Mouse (Mus musculus): ENCODE measurements around the gene Timm8a2. TPM values are rescaled to one million over a fixed set of nuclear protein-coding genes. Genes with fewer than 3 reads are reported as not detected.

Timm8a2 gene
- polyA plus RNA-seq, 1 experiment from 2014 or later: not detected

GRCm38 (mm10) chr14:122068801-122069695 lies 34.6 kb downstream of the Timm8a2 start:
- Histone ChIP-seq H3K9ac (ENCODE audit: low read length) (no peak overlapping the region), H3K27me3 (ENCODE audit: control insufficient read depth, insufficient read depth, low read length) (no peaks in the 10 kb centered on the region), H3K4me1 (replicated peaks; ENCODE audit: control insufficient read depth, insufficient read depth, low read length) (no peaks in the 10 kb centered on the region), H3K27ac (ENCODE audit: low read depth, low read length) (no peak overlapping the region), H3K4me2 (ENCODE audit: low read depth, low read length, severe bottlenecking) (no peak overlapping the region), H3K9me3 (ENCODE audit: control insufficient read depth, low read length) (no peaks in the 10 kb centered on the region), H3K4me3 (ENCODE audit: low read depth, low read length) (no peak overlapping the region), H3K36me3 (ENCODE audit: control insufficient read depth, insufficient read depth, low read length) (no peaks in the 10 kb centered on the region)
- DNase-seq (ENCODE audit: low spot score) (no peak), ATAC-seq (replicated peaks; ENCODE audit: low FRiP score) (no peak)
- WGBS: 64% methylated on average over 11 of the region's 11 CpGs

- Histone ChIP-seq H3K4me3 (ENCODE audit: low read depth, low read length) (no peak overlapping the region), H3K4me2 (ENCODE audit: low read depth, low read length, severe bottlenecking) (no peak overlapping the region), H3K27ac (ENCODE audit: low read depth, low read length) (no peak overlapping the region), H3K27me3 (ENCODE audit: control insufficient read depth, insufficient read depth, low read length) (no peaks in the 10 kb centered on the region), H3K36me3 (ENCODE audit: control insufficient read depth, insufficient read depth, low read length) (no peaks in the 10 kb centered on the region), H3K9me3 (ENCODE audit: control insufficient read depth, low read length) (no peaks in the 10 kb centered on the region), H3K4me1 (replicated peaks; ENCODE audit: control insufficient read depth, insufficient read depth, low read length) (no peaks in the 10 kb centered on the region), H3K9ac (ENCODE audit: low read length) (no peak overlapping the region)
- 85% methylated on average over 3 of the region's 3 CpGs for WGBS
- no peak for ATAC-seq (replicated peaks; ENCODE audit: low FRiP score)
- no peak for DNase-seq (ENCODE audit: low spot score)
Measured at GRCm38 (mm10) chr14:122069948-122070347, 35.5 kb downstream of the Timm8a2 start.

GRCm38 (mm10) chr14:122073422-122073821 lies 38.9 kb downstream of the Timm8a2 start:
- no peak for ATAC-seq (replicated peaks; ENCODE audit: low FRiP score)
- H3K9ac ChIP-seq (ENCODE audit: low read length): no peak overlapping the region
- no peaks in the 10 kb centered on the region for H3K36me3 ChIP-seq (ENCODE audit: control insufficient read depth, insufficient read depth, low read length)
- no peaks in the 10 kb centered on the region for H3K4me1 ChIP-seq (replicated peaks; ENCODE audit: control insufficient read depth, insufficient read depth, low read length)
- no peak overlapping the region for H3K4me2 ChIP-seq (ENCODE audit: low read depth, low read length, severe bottlenecking)
- no peak for DNase-seq (ENCODE audit: low spot score)
- no peaks in the 10 kb centered on the region for H3K27me3 ChIP-seq (ENCODE audit: control insufficient read depth, insufficient read depth, low read length)
- no peak overlapping the region for H3K4me3 ChIP-seq (ENCODE audit: low read depth, low read length)
- H3K9me3 ChIP-seq (ENCODE audit: control insufficient read depth, low read length): no peaks in the 10 kb centered on the region
- WGBS: 91% methylated on average over 5 of the region's 5 CpGs
- H3K27ac ChIP-seq (ENCODE audit: low read depth, low read length): no peak overlapping the region

GRCm38 (mm10) chr14:122074360-122074759 lies 39.9 kb downstream of the Timm8a2 start:
- ATAC-seq (replicated peaks; ENCODE audit: low FRiP score): no peak
- H3K9ac ChIP-seq (ENCODE audit: low read length): no peak overlapping the region
- no peak overlapping the region for H3K4me2 ChIP-seq (ENCODE audit: low read depth, low read length, severe bottlenecking)
- no peak for DNase-seq (ENCODE audit: low spot score)
- H3K27ac ChIP-seq (ENCODE audit: low read depth, low read length): no peak overlapping the region
- no peaks in the 10 kb centered on the region for H3K36me3 ChIP-seq (ENCODE audit: control insufficient read depth, insufficient read depth, low read length)
- no peaks in the 10 kb centered on the region for H3K4me1 ChIP-seq (replicated peaks; ENCODE audit: control insufficient read depth, insufficient read depth, low read length)
- 82% methylated on average over 10 of the region's 10 CpGs for WGBS
- H3K9me3 ChIP-seq (ENCODE audit: control insufficient read depth, low read length): no peaks in the 10 kb centered on the region
- no peak overlapping the region for H3K4me3 ChIP-seq (ENCODE audit: low read depth, low read length)
- H3K27me3 ChIP-seq (ENCODE audit: control insufficient read depth, insufficient read depth, low read length): no peaks in the 10 kb centered on the region

GRCm38 (mm10) chr14:122075485-122076200 lies 41.2 kb downstream of the Timm8a2 start:
- Histone ChIP-seq H3K4me3 (ENCODE audit: low read depth, low read length) (no peak overlapping the region), H3K4me2 (ENCODE audit: low read depth, low read length, severe bottlenecking) (no peak overlapping the region), H3K27me3 (ENCODE audit: control insufficient read depth, insufficient read depth, low read length) (no peaks in the 10 kb centered on the region), H3K27ac (ENCODE audit: low read depth, low read length) (no peak overlapping the region), H3K9me3 (ENCODE audit: control insufficient read depth, low read length) (no peaks in the 10 kb centered on the region), H3K4me1 (replicated peaks; ENCODE audit: control insufficient read depth, insufficient read depth, low read length) (no peaks in the 10 kb centered on the region), H3K36me3 (ENCODE audit: control insufficient read depth, insufficient read depth, low read length) (no peaks in the 10 kb centered on the region), H3K9ac (ENCODE audit: low read length) (no peak overlapping the region)
- no peak for DNase-seq (ENCODE audit: low spot score)
- 90% methylated on average over 21 of the region's 21 CpGs for WGBS
- ATAC-seq (replicated peaks; ENCODE audit: low FRiP score): no peak

GRCm38 (mm10) chr14:122077017-122077416 lies 42.5 kb downstream of the Timm8a2 start:
- no peak overlapping the region for H3K27ac ChIP-seq (ENCODE audit: low read depth, low read length)
- DNase-seq (ENCODE audit: low spot score): no peak
- H3K36me3 ChIP-seq (ENCODE audit: control insufficient read depth, insufficient read depth, low read length): no peaks in the 10 kb centered on the region
- H3K4me1 ChIP-seq (replicated peaks; ENCODE audit: control insufficient read depth, insufficient read depth, low read length): no peaks in the 10 kb centered on the region
- no peak for ATAC-seq (replicated peaks; ENCODE audit: low FRiP score)
- H3K4me3 ChIP-seq (ENCODE audit: low read depth, low read length): no peak overlapping the region
- H3K4me2 ChIP-seq (ENCODE audit: low read depth, low read length, severe bottlenecking): no peak overlapping the region
- H3K27me3 ChIP-seq (ENCODE audit: control insufficient read depth, insufficient read depth, low read length): no peaks in the 10 kb centered on the region
- no peak overlapping the region for H3K9ac ChIP-seq (ENCODE audit: low read length)
- 80% methylated on average over 3 of the region's 3 CpGs for WGBS
- no peaks in the 10 kb centered on the region for H3K9me3 ChIP-seq (ENCODE audit: control insufficient read depth, low read length)

GRCm38 (mm10) chr14:122079428-122079827 lies 45.0 kb downstream of the Timm8a2 start:
- H3K4me2 ChIP-seq (ENCODE audit: low read depth, low read length, severe bottlenecking): no peak overlapping the region
- H3K9me3 ChIP-seq (ENCODE audit: control insufficient read depth, low read length): no peaks in the 10 kb centered on the region
- H3K9ac ChIP-seq (ENCODE audit: low read length): no peak overlapping the region
- WGBS: 47% methylated on average over 6 of the region's 6 CpGs
- no peak overlapping the region for H3K27ac ChIP-seq (ENCODE audit: low read depth, low read length)
- no peaks in the 10 kb centered on the region for H3K27me3 ChIP-seq (ENCODE audit: control insufficient read depth, insufficient read depth, low read length)
- H3K36me3 ChIP-seq (ENCODE audit: control insufficient read depth, insufficient read depth, low read length): no peaks in the 10 kb centered on the region
- no peaks in the 10 kb centered on the region for H3K4me1 ChIP-seq (replicated peaks; ENCODE audit: control insufficient read depth, insufficient read depth, low read length)
- ATAC-seq (replicated peaks; ENCODE audit: low FRiP score) (no peak), DNase-seq (ENCODE audit: low spot score) (peak; percentile 72)
- H3K4me3 ChIP-seq (ENCODE audit: low read depth, low read length): no peak overlapping the region

- Histone ChIP-seq H3K4me1 (replicated peaks; ENCODE audit: control insufficient read depth, insufficient read depth, low read length) (no peaks in the 10 kb centered on the region), H3K36me3 (ENCODE audit: control insufficient read depth, insufficient read depth, low read length) (no peaks in the 10 kb centered on the region), H3K4me3 (ENCODE audit: low read depth, low read length) (no peak overlapping the region), H3K4me2 (ENCODE audit: low read depth, low read length, severe bottlenecking) (no peak overlapping the region), H3K27ac (ENCODE audit: low read depth, low read length) (no peak overlapping the region), H3K9me3 (ENCODE audit: control insufficient read depth, low read length) (no peaks in the 10 kb centered on the region), H3K27me3 (ENCODE audit: control insufficient read depth, insufficient read depth, low read length) (no peaks in the 10 kb centered on the region), H3K9ac (ENCODE audit: low read length) (no peak overlapping the region)
- DNase-seq (ENCODE audit: low spot score): no peak
- ATAC-seq (replicated peaks; ENCODE audit: low FRiP score): no peak
- 82% methylated on average over 5 of the region's 5 CpGs for WGBS
Measured at GRCm38 (mm10) chr14:122079921-122080320, 45.4 kb downstream of the Timm8a2 start.
